Mouse (Mus musculus) megakaryocyte-erythroid progenitor cell, adult 5 weeks (primary cell): Measurements from ENCODE around the gene Atf7ip. TPM values are rescaled to one million over a fixed set of nuclear protein-coding genes. Genes with fewer than 3 reads are reported as not detected.

Experiments used
- polyA plus RNA-seq: library from polyadenylated mRNA; stranded (reverse); fragments of >175 nt; gene quantifications from 2 replicates; pipeline ENCODE4 v1.2.3, GENCODE M21; 2012

Atf7ip gene
- polyA plus RNA-seq, result 13.7 and 18.3 TPM in 2 replicates

GRCm38 (mm10) chr6:136505867-136506266, at the start of gene Atf7ip:
TSS of gene Atf7ip (plus strand) at chr6:136506167.

Other genes with a start within 250 kb of the Atf7ip start
- 0.10 TPM in 1 of 2 replicates, not detected in the other for gene Gm8994, start 178.6 kb upstream of the Atf7ip start, polyA plus RNA-seq
- gene E330021D16Rik, start 90.6 kb upstream of the Atf7ip start, polyA plus RNA-seq, result not detected in 2 replicates
- gene Plbd1, start 155.8 kb downstream of the Atf7ip start, polyA plus RNA-seq, result 19.4 and 21.6 TPM in 2 replicates